Mouse (Mus musculus) kidney, embryonic 16.5 days (tissue): Measurements from ENCODE around the gene Kif3a. TPM values are rescaled to one million over a fixed set of nuclear protein-coding genes. Genes with fewer than 3 reads are reported as not detected.

Experiments used
- ATAC-seq: fragments of 200-750 bp; cut with Nextera tagmentation; 2 replicates; pipeline ENCODE4 v1.8.0; 2017; ENCODE audit warnings: moderate TSS enrichment; ENCODE audit not compliant: low FRiP score, low TSS enrichment
- H3K27ac ChIP-seq: fragments of 300-500 bp; sonication (generic); 2 replicates; pipeline ENCODE4 v1.5.1; 2014; ENCODE audit warnings: low read length
- H3K27me3 ChIP-seq: fragments of 300-500 bp; sonication (generic); 2 replicates; pipeline ENCODE4 v1.6.1; 2014; ENCODE audit warnings: low read length, control low read depth, mixed read lengths; ENCODE audit not compliant: insufficient read depth
- H3K36me3 ChIP-seq: fragments of 300-500 bp; sonication (generic); 2 replicates; pipeline ENCODE4 v1.6.1; 2014; ENCODE audit warnings: low read length, control low read depth, mixed read lengths; ENCODE audit not compliant: insufficient read depth
- H3K4me1 ChIP-seq: fragments of 300-500 bp; sonication (generic); 2 replicates; pipeline ENCODE4 v1.6.1; 2014; ENCODE audit warnings: low read length, control low read depth, mixed read lengths; ENCODE audit not compliant: insufficient read depth
- H3K4me2 ChIP-seq: fragments of 300-500 bp; sonication (generic); replicated peaks from 2 replicates; pipeline ENCODE4 v1.6.1; 2014; ENCODE audit warnings: low read depth, low read length
- H3K4me3 ChIP-seq: fragments of 300-500 bp; sonication (generic); 2 replicates; pipeline ENCODE4 v1.5.1; 2014; ENCODE audit warnings: mild to moderate bottlenecking, low read length
- H3K9ac ChIP-seq: fragments of 300-500 bp; sonication (generic); replicated peaks from 2 replicates; pipeline ENCODE4 v1.6.1; 2014; ENCODE audit warnings: low read length
- H3K9me3 ChIP-seq: fragments of 300-500 bp; sonication (generic); 2 replicates; pipeline ENCODE4 v1.6.1; 2016; ENCODE audit warnings: low read length, control low read depth
- WGBS: fragments of 180-500 bp; shearing (Covaris S2); extraction: QIAGEN DNeasy Blood & Tissue Kit; methylation state at CpG from one replicate; pipeline ENCODE4 v1.1.7; 2014; 5-methylcytosine and 5-hydroxymethylcytosine counted together
- polyA plus RNA-seq: library from polyadenylated mRNA; unstranded; fragments of >200 nt; fragmentation: Nextera tagmentation; extraction: Ambion mirVana; gene quantifications from 2 replicates; pipeline ENCODE4 v1.2.1, GENCODE M21; 2015

The Kif3a gene
- polyA plus RNA-seq = 62.8 and 72.5 TPM in 2 replicates

- H3K4me1 ChIP-seq = peaks cover 11% of the 10 kb centered on the region
- peaks cover 3% of the 10 kb centered on the region; the same call in 1 of the 2 replicates for H3K36me3 ChIP-seq
- no peaks in the 10 kb centered on the region for H3K27me3 ChIP-seq
- H3K9me3 ChIP-seq = peaks cover 6% of the 10 kb centered on the region; the same call in 1 of the 2 replicates
- H3K9ac ChIP-seq = peak within 1 kb of the TSS; percentile 78
- WGBS = under 1% methylated on average over 69 of the region's 69 CpGs
- H3K4me3 ChIP-seq = peak within 1 kb of the TSS; percentile 78
- peak; percentile 98 for ATAC-seq
- peak within 1 kb of the TSS; percentile 51; the same call in 1 of the 2 replicates for H3K27ac ChIP-seq
- H3K4me2 ChIP-seq = peak within 1 kb of the TSS; percentile 67
These were observed at the start of gene Kif3a for GRCm38 (mm10) chr11:53567224-53568014. Gene Kif3a, plus strand, starts transcription at chr11:53567379.

- Histone ChIP-seq H3K27me3 (no peaks in the 10 kb centered on the region), H3K36me3 (no peaks in the 10 kb centered on the region), H3K4me3 (peak overlapping the region; percentile 75; the same call in 1 of the 2 replicates), H3K4me1 (peaks cover 20% of the 10 kb centered on the region), H3K9me3 (no peaks in the 10 kb centered on the region), H3K27ac (no peak overlapping the region), H3K4me2 (peak overlapping the region; percentile 67; the same call in 1 of the 2 replicates), H3K9ac (peak overlapping the region; percentile 85)
- no peak for ATAC-seq
- 51% methylated on average over 5 of the region's 5 CpGs for WGBS
These were observed 48.4 kb upstream of the Kif3a start for GRCm38 (mm10) chr11:53518759-53519158.

GRCm38 (mm10) chr11:53519207-53520121 lies 47.7 kb upstream of the Kif3a start, which contains the start of gene Sept8:
Gene Sept8, plus strand, starts transcription at chr11:53519257.
- peak within 1 kb of the TSS; percentile 75 for H3K4me3 ChIP-seq
- peaks cover 20% of the 10 kb centered on the region for H3K4me1 ChIP-seq
- H3K27ac ChIP-seq = peak within 1 kb of the TSS; percentile 34
- peak; percentile 82 for ATAC-seq
- H3K9ac ChIP-seq = peak within 1 kb of the TSS; percentile 85
- no peaks in the 10 kb centered on the region for H3K36me3 ChIP-seq
- H3K27me3 ChIP-seq = no peaks in the 10 kb centered on the region
- WGBS = 4% methylated on average over 77 of the region's 79 CpGs
- no peaks in the 10 kb centered on the region for H3K9me3 ChIP-seq
- H3K4me2 ChIP-seq = peak within 1 kb of the TSS; percentile 67

GRCm38 (mm10) chr11:53520122-53520978 lies 46.8 kb upstream of the Kif3a start:
- peaks cover 25% of the 10 kb centered on the region for H3K4me1 ChIP-seq
- H3K27ac ChIP-seq = peak overlapping the region; percentile 34
- no peaks in the 10 kb centered on the region for H3K9me3 ChIP-seq
- H3K4me2 ChIP-seq = peak overlapping the region; percentile 67
- no peaks in the 10 kb centered on the region for H3K27me3 ChIP-seq
- H3K9ac ChIP-seq = peak overlapping the region; percentile 85
- peak; percentile 43 for ATAC-seq
- H3K36me3 ChIP-seq = no peaks in the 10 kb centered on the region
- 2% methylated on average over 24 of the region's 24 CpGs for WGBS
- H3K4me3 ChIP-seq = peak overlapping the region; percentile 75

GRCm38 (mm10) chr11:53521120-53521820 lies 45.9 kb upstream of the Kif3a start:
- H3K9ac ChIP-seq = no peak overlapping the region
- no peaks in the 10 kb centered on the region for H3K27me3 ChIP-seq
- H3K27ac ChIP-seq = no peak overlapping the region
- 50% methylated on average over 16 of the region's 16 CpGs for WGBS
- H3K4me1 ChIP-seq = peaks cover 27% of the 10 kb centered on the region
- H3K4me2 ChIP-seq = peak overlapping the region; percentile 67
- no peaks in the 10 kb centered on the region for H3K36me3 ChIP-seq
- H3K4me3 ChIP-seq = peak overlapping the region; percentile 75
- no peaks in the 10 kb centered on the region for H3K9me3 ChIP-seq
- ATAC-seq = no peak

GRCm38 (mm10) chr11:53521821-53522131 lies 45.4 kb upstream of the Kif3a start:
- Histone ChIP-seq H3K27me3 (no peaks in the 10 kb centered on the region), H3K9ac (no peak overlapping the region), H3K4me1 (peaks cover 27% of the 10 kb centered on the region), H3K27ac (no peak overlapping the region), H3K4me2 (peak overlapping the region; percentile 67; the same call in 1 of the 2 replicates), H3K36me3 (no peaks in the 10 kb centered on the region), H3K9me3 (no peaks in the 10 kb centered on the region), H3K4me3 (no peak overlapping the region)
- WGBS = 87% methylated on average over 7 of the region's 7 CpGs
- no peak for ATAC-seq

- H3K27me3 ChIP-seq = no peaks in the 10 kb centered on the region
- no peak overlapping the region for H3K4me3 ChIP-seq
- H3K9ac ChIP-seq = no peak overlapping the region
- no peak for ATAC-seq
- no peak overlapping the region for H3K4me2 ChIP-seq
- H3K27ac ChIP-seq = no peak overlapping the region
- peaks cover 27% of the 10 kb centered on the region for H3K4me1 ChIP-seq
- no peaks in the 10 kb centered on the region for H3K9me3 ChIP-seq
- 95% methylated on average over 3 of the region's 3 CpGs for WGBS
- H3K36me3 ChIP-seq = no peaks in the 10 kb centered on the region
These were observed 44.8 kb upstream of the Kif3a start for GRCm38 (mm10) chr11:53522362-53522761.

GRCm38 (mm10) chr11:53522930-53523329 lies 44.2 kb upstream of the Kif3a start:
- Histone ChIP-seq H3K4me1 (peaks cover 27% of the 10 kb centered on the region), H3K4me3 (no peak overlapping the region), H3K27ac (no peak overlapping the region), H3K36me3 (no peaks in the 10 kb centered on the region), H3K9me3 (no peaks in the 10 kb centered on the region), H3K4me2 (no peak overlapping the region), H3K9ac (no peak overlapping the region), H3K27me3 (no peaks in the 10 kb centered on the region)
- 35% methylated on average over 9 of the region's 9 CpGs for WGBS
- no peak for ATAC-seq
